Mouse (Mus musculus): Measurements from ENCODE around the gene Dmkn. TPM values are rescaled to one million over a fixed set of nuclear protein-coding genes. Genes with fewer than 3 reads are reported as not detected.
"Not testable (repeated sequence)": the region's sequence is repeated elsewhere in the genome, so short reads cannot be mapped to it uniquely, and the experiment has no call there.

Gene Dmkn
- 1 to 10 TPM in 1 of 4 experiments, under 1 TPM in 2, not detected in 1; 0.84 to 1.5 (median 0.95) TPM for total RNA-seq (2022)

DNA sequence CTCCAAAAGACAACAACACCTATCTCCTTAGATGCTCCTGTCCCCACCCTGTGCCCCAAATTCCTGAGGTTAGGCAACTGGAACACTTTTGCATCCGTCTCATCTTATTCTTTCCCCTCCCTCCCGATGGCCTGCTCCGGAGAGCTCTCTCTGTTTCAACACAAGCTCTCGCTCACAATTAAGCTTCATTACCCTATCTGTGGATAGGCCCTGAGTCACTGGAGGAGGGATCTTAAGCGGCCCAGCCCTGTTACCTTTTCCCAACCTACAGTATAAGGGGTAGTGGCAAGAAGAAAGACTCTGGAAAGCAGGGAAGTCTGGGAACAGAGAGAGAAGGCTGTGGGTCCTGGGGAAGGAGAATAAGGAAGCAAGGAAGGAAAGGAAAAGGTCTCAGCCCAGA, at the start of gene Dmkn:
Gene Dmkn, plus strand, starts transcription at position 301 of the 400 bp plus-strand sequence.
- DNase-seq (ENCODE audit: low spot score in 2 of 2): no peak

DNA sequence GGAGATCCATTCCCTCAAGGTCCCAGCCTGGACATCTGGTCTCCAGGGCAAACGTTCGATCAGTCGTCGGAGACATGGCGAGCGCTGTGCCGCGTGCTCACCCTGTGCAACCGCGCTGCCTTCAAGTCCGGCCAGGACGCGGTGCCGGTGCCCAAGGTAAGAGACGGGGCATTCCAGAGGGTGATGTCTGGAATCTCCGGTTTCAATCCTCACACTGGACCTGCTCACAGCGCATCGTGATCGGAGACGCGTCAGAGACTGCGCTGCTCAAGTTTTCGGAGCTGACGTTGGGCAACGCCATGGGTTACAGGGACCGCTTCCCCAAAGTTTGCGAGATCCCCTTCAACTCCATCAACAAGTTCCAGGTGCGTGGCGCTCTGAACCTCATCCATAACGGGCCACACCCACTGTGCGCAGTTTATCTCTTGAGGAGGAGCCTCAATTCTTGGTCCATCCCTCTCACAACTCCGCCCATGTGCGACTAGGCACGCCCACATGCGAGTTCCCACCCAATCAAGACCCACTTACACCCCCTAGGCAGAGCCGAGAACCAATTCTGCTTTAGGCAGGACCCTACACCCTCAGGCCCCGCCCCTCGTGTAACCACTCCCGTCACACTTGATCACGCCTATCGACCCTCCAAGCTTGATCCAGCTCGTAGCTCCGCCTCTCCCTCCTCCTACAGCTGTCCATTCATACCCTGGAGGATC, 46.4 kb upstream of the Dmkn start:
- peak; percentile 27 to 36 for DNase-seq (ENCODE audit: low spot score in 2 of 2)

GRCm38 (mm10) chr7:30717716-30718046, 45.9 kb upstream of the Dmkn start:
- DNase-seq (ENCODE audit: low spot score in 2 of 2): no peak

DNA sequence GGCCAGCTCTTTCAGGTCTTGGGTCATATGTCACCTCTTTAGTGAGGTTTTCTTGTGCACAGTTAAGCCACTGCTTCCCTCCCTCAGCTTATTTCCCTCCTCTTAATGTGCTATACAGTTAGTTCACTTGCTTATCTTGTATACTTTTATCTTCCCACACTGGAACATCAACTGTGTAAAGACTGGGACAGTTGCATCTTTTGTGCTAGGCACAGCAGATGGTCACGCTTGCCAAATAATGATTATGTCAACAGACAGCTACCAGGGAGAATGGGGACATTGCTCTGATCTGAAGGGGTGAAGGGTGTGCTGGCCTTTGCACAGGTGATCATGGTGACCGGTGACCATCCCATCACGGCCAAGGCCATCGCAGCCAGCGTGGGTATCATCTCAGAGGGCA, 43.9 kb upstream of the Dmkn start:
- DNase-seq (ENCODE audit: low spot score in 2 of 2): no peak

DNA sequence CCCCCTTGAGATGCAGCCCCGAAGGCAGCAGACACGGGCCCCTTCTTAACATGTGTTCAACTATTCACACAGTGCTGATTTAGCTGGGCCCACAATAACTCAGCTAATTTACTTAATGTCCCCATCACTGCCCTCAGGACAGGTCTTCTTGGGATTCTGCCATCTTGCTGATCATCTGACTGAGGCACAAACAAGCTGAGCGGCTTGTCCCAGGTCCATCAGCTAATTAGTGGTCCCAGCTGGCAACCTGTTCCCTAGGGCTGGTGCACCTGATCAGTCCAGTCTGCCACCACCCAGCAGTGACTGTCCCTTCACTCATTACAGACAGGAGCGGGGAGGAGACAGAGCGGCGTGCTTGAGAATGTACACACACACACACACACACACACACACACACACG, 42.3 kb upstream of the Dmkn start:
- no peak for DNase-seq (ENCODE audit: low spot score in 2 of 2)

DNA sequence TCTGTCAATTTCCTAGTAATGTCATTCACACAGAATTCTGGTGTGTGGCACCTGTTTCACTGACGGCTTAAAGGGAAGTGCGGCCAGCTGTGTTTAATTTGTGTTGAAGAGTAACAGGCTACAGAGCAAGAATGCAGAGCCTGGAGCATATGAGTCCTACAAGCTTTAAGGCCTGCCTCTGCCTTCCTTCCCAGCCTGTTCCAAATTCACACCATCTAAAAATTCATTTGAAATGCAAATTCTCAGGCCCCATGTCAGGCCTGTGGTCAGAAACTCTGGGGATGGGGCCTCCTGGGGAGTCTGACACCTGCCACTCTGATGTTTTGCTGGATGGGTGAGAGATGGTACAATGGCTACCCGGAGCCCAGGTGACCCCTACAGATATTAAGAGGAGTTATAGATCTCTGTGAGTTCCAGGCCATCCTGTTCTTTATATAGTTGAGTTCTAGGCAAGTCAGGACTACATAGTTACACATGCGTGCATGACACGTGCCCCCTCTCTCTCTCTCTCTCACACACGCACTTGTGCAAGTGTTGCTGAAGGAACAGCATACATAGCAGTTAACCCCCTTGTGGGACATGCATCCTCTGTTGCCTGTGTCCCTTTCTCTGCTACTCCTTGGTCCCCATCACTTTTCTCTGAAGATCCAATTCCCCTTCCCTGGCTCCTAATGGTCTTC, 40.1 kb upstream of the Dmkn start:
- no peak for DNase-seq (ENCODE audit: low spot score in 2 of 2)

DNA sequence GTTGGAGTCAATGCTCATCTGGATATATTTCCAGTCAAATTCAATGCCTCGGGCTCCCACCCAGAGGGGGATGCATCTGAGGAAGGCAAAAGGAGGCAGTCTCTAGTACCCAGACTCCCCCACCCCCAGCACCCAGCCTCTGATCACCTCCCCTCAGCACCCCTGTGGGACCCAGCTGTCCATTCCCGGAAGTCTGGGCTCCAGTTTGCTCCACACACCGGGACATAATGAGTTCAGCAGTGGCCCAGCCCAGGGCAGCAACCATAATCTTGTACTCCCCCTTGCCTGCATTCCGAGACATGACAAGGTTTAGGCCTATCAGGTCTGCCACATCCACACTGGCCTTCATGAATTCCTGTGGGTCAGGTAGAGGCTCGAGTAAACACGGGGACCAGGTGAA, 35.3 kb upstream of the Dmkn start:
- DNase-seq (ENCODE audit: low spot score in 2 of 2): no peak

DNA sequence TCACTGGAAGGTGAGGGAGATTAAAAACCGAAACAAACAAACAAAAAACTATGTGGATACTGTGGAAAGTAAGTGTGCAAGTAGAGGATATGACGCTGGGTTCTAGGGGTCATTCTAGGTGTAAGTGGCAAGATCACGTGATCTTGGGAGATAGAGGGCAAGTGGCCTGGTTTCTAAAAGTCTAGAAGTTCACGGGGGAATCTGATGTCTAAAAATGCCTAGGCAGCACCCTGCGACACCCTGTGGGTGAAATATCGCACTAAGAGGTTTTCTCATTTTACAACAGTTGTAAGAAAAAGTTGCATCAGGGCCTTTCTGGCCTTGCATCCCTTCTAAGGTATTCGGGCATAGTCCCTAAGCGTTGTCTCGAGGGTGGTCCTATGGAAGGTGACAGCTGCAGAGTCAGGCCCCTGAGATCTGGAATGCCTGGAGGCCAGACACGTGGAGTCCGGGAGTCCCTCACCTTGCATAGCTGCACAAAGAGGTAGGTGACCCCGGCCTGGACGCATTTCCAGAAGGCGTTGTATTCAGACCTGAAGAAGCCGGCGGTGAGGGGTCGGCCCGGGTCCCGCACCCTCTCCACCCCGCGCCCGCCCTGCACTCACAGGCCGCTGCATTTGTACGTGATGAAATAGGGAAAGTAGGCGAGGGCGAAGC, 34.7 kb upstream of the Dmkn start:
- no peak for DNase-seq (ENCODE audit: low spot score in 2 of 2)

DNA sequence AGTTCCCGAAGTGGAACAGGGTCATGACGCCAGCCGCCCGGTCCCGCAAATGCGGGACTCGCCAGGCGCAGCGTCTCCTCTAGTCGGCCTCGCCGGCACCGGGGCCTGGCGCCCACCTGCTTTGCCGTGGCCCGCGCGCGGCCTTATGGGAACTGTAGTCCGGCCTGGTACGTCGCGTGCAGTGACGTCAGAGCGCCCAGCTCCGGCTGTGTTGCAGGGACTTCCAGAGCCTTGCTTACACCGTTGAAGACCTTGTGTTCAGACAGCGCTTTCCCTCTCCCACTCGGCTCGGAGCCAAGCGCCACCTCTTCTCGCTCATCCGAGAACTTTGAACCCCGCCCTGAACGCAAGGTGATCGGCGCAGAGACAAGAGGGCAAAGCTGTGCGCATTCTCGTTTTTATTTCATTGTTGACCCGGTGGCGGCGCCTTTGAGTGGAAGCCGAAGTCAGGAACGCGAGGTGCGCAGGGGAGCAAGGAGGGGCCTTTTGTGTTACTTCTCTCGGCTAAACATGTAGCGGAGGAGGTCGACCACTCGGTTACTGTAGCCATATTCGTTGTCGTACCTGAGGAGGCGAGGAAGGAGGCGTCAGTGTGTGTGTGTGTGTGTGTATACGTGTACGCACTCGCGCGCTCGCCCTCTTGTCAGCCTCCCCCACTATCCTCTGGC, 34.0 kb upstream of the Dmkn start, which contains the start of gene Tmem147:
Gene Tmem147, minus strand, starts transcription at position 145 of the 668 bp plus-strand sequence.
- peak; percentile 94 to 96 for DNase-seq (ENCODE audit: low spot score in 2 of 2)

DNA sequence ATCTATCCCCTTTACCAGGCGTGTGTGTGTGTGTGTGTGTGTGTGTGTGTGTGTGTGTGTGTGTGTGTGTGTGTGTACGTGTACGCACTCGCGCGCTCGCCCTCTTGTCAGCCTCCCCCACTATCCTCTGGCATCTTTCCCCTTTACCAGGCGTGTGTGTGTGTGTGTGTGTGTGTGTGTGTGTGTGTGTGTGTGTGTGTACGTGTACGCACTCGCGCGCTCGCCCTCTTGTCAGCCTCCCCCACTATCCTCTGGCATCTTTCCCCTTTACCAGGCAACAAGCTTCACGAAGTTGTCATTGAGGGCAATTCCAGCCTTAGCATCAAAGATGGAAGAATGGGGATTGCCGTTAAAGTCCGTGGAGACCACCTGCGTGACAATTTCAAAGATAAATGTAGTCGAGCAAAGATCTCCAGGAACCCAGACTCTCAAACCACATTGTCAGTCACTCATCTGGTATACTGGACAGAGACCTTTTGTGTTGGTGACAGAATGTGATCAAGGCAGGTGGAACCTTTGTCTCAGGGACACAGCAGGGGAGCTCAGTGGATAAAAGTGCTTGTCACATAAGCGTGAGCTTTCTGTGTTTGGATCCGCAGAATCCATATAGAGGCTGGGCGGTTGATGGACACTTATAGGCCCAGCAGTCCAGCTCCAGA, 33.4 kb upstream of the Dmkn start:
- not testable (repeated sequence) for DNase-seq (ENCODE audit: low spot score in 2 of 2)

DNA sequence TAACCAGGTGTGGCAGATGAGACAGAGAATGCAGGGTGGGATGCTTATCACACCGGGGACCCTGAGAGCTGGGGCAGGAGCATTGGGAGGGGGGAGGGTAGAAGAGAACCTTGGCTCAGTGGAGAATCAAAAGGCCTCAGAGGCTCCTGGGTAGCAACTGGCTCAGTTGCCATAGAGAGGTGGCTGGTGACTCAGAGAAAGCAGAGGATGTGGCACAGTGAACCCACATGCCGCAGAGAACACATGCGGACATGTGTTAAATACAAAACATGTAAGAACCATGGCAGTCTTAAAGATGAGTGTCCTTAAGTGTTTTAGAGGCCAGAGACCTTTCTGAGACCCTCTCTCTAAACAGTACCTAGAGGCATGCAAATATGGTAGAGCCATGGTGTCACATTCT, 27.3 kb upstream of the Dmkn start:
- DNase-seq (ENCODE audit: low spot score in 2 of 2): no peak

- not testable (repeated sequence) for DNase-seq (ENCODE audit: low spot score in 2 of 2)
These were observed 21.0 kb upstream of the Dmkn start for GRCm38 (mm10) chr7:30742570-30742969.

GRCm38 (mm10) chr7:30743617-30744016, 19.9 kb upstream of the Dmkn start, which contains the start of gene Gapdhs:
Gene Gapdhs, minus strand, starts transcription at chr7:30743681.
- not testable (repeated sequence) for DNase-seq (ENCODE audit: low spot score in 2 of 2)

GRCm38 (mm10) chr7:30744022-30744598, 19.4 kb upstream of the Dmkn start:
- DNase-seq (ENCODE audit: low spot score in 2 of 2): no peak

DNA sequence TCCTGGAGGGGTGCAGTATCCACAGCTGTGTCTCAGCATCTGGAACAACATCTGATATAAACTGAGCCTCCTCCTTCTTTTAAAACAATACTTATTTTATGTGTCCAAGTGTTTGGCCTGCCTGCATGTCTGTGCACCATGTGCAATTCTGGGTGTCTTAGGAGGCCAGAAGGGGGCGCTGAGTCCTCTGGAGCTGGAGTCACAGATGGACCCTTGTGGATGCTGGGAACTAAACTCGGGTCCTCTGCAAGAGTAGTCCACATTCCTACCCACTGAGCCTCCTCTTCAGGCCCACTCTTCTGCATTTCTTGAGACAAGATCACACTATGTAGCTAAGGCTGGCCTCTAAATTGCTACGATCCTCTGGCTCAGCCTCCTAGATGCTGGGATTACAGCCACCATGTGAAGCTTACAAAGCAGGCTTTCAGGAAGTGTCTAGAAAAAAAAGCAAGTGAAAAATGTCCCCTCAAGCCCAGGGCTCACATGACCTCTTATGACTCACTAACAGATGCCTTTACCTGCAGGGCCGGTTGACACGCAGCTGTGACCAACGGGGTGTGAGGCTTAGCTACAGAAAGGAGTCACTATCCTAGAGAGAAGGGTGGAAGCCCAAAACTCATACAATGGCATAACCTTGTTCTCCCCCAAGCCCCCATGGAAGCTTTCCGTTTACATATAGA, 15.9 kb upstream of the Dmkn start:
- DNase-seq (ENCODE audit: low spot score in 2 of 2): no peak

- no peak for DNase-seq (ENCODE audit: low spot score in 2 of 2)
These were observed 13.5 kb upstream of the Dmkn start for GRCm38 (mm10) chr7:30749824-30750606.

DNA sequence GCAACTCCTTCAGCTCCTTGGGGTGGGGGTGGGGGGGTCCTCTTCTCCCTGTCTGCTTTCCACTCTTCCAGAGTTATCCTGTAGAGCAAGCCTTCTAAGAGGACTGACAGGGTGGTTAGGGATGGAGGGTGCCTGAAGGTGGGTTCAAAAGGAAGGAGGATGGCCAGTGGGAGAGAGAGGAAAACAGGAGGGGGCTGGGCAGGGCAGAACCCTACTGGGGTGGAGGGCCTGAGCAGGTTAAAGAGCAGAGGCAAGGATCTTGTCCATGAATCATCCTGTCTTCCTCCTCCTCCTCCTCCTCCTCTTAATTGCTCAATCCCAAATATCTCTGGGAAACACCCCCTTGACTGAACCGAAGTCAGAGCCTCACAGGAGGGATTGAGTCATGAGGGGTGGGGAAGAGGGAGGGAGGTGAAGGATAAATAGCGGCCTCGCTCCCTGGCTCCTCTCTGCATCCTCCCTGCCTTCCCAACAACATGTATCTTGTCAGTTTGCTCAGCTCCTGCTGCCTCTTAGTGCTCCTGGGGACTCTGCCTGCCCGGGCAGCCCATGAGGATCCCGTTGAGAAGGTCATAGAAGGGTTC, 12.4 kb upstream of the Dmkn start, which contains the start of gene Sbsn:
Gene Sbsn, plus strand, starts transcription at position 386 of the 584 bp plus-strand sequence.
- DNase-seq (ENCODE audit: low spot score in 2 of 2): no peak

DNA sequence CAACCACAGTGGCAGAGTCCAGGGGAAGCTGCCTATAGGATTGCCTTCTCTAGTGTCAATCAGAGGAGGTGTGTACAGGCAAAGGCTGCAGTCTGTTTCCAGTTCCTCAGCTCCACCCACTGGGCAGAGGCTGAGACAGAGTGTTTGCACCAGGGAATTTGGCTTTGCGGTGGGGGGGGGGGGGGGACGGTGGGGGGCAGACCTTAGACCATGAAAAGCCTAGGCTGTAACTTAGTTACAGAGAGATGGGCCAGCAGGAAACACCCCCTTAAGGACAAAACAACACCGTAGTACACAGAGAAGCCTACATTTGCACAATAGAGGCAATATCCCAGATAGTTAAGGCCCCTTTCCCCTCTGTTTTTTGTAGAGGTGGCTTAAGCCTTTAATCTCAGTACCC, 6.6 kb upstream of the Dmkn start:
- no peak for DNase-seq (ENCODE audit: low spot score in 2 of 2)

DNA sequence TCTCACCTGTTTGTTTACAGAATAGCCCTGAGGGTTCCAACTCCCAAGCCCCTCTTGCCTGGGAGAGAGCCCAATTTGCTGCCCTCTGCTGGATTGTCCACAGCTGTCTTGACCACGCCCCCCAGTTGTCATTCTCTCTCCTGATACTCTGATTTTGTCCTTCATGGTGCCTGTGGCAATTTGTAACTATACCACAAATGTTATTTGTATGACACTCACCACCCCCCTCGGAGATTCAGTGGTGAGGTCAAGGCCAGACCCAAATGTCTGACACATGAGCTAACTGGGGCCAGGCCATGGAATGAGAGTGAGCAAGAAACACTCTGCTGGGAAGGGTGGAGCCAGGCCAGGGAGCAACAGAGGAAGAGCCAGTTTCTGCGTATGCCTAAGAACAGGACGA, 4.7 kb upstream of the Dmkn start:
- DNase-seq (ENCODE audit: low spot score in 2 of 2): no peak

Measured in layer of hippocampus, adult 8-10 months (tissue).